Mouse (Mus musculus): ENCODE data around the gene Mex3d.
"Not testable (repeated sequence)": the region's sequence is repeated elsewhere in the genome, so short reads cannot be mapped to it uniquely, and the experiment has no call there.

The Mex3d gene

DNA sequence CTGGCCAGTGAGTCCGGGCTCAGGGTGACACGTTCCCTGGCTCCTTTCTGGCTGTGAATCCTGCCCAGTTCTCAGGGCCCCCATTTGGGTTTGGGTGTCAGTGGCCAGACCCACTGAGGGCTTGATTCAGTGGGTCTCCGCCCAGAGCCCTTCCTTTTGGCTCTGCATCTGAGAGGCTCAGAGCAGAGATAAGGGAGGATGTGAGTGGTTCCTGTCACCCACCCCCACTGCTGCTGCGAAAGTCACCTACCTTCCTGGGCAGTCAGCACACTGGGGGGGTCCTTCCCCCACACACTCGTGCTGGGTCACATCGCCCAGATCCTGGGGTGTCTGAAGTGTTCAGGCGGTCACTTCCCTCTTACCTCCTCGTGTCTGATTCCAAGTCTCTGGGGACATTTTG is 34.7 kb downstream of the Mex3d start:
- no peak for DNase-seq

DNA sequence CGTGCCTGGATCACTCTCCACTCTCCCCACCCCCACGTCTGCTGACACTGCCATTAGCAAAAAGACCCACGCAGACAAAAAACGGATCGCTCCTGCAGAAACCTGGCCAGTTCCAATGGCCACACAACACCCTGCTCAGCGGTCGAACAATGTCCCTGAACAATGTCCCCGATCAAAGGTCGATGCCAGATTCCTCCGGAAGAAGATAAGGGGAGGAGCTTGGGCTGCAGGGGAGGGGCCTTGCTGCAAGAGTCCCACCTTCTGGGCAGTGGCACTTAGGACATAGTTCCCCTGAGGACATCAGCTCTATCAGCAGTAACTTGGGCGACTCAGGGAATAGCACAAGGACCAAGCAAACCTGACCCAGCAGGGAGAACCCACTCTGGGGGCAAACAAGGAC is 35.6 kb downstream of the Mex3d start:
- no peak for DNase-seq

DNA sequence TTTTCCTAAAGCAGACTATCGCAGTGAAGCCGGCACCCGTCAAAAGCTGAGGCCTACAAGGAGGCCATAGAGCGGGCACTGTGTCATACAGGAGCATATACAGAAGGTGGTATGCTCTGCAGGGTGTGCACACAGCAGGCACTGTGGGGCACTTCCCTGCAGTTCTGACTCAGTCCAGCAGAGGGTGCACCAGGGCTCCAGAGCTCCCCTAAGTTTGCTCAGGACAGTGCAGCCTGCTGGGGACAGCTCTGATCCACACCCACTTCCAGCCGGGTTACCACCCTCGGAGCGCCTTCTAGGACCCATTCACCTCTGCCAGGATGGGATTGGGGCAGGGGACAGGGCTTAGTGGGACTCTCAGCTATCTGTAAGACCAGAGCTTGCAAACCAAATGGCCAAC is 37.2 kb downstream of the Mex3d start:
- peak; percentile 88 for DNase-seq

DNA sequence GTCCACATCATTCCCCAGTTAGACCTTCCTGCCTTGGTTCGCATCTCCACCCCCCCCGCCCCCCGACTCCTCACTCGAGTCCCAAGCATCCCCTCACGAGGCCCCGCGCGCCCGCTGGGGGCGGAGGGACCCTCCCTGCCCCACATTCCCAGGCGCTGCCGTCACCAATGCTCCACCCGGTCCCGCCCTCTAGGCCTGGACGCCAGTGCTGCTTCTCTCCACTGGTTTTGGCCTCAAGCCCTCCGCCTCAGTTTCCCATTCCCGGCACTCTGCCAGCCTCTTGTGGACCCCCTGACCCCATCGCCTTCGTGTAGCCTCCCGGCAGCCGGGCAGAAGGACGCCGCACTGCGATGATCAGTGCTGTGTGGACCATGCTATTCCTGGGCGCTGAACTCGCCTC is 38.5 kb downstream of the Mex3d start:
- peak; percentile 69 for DNase-seq

DNA sequence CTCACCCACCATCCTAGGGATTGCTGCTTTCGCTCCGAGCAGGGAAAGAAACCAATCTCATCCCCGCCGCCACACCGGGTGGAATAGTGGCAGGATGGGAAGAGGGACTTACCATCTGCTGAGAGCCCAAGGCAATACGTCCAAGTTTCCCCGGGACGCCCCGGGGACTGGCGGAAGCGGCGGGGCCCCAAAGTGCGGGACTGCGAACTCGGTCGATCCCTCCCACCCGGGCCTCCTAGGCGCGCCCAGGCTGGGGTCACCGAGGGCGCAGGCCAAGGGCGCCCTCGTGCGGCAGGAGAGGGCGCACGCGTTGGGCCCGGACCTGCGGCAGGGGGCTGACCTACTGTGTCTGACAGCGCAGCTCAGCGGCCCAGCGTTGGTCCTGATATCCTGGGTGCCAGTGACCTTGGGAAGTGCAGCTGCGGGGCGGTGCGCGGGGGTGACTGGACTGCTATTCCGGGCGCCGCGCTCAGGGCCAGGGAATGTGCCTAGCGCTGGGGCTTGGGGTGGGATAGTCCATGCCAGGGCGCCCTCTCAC is 39.1 kb downstream of the Mex3d start, which contains the start of gene Adamtsl5:
Gene Adamtsl5, minus strand, starts transcription at position 169 of the 538 bp plus-strand sequence.
- DNase-seq, result peak; percentile 77

DNA sequence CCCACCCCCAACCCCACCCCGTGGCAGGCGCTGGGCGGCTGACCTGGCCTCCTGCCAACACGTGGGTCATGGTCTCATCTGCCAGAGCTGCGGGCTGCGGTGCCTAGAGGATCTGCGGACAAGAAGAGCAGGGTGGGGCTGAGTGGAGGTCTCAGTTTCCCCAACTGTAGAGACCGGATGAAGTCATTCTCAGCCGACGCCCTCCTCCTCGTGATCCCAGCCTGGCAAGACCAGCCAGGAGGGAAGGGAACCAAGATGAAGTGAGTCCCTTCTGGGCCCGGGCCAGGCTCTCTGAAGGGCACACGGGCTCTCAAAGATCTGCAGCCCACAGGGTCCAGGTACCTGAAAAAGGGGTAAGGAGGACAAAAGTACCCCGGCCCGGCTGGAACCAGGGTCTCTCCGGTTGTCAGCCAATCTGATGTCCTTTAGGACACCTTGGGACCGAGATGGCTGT is 39.9 kb downstream of the Mex3d start:
- DNase-seq, result peak; percentile 41

DNA sequence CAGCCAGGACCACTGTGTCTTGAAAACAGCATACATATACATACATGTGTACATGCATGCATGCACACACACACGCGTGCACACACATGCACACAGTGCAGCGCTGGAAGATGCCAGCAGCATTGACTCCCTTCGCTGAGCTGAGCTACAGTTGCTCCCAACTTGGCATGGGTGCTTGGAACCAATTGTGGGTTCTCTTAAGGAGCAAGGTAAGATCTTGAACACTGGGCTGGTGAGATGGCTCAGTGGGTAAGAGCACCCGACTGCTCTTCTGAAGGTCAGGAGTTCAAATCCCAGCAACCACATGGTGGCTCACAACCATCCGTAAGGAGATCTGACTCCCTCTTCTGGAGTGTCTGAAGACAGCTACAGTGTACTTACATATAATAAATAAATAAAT is 41.5 kb downstream of the Mex3d start:
- not testable (repeated sequence) for DNase-seq

DNA sequence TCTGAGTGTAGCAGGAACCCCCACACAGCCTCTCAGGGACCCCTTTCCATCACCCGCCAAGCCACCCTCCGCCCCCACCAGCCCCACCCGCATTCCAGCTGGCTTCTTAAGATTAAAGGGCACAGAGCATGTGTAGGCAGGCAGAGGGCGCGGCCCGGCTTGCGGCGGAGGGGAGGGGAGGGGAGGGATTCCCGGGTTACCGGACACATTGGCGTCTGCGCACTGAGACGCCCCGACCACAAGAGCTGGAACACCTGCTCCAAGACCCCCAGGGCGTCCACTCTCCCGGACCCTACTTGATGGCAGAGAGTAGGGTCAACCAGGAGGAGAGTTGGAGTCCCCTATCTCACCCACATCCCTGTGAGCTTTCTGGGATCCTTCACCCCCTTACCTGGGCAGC is 42.3 kb downstream of the Mex3d start:
- peak; percentile 48 for DNase-seq

DNA sequence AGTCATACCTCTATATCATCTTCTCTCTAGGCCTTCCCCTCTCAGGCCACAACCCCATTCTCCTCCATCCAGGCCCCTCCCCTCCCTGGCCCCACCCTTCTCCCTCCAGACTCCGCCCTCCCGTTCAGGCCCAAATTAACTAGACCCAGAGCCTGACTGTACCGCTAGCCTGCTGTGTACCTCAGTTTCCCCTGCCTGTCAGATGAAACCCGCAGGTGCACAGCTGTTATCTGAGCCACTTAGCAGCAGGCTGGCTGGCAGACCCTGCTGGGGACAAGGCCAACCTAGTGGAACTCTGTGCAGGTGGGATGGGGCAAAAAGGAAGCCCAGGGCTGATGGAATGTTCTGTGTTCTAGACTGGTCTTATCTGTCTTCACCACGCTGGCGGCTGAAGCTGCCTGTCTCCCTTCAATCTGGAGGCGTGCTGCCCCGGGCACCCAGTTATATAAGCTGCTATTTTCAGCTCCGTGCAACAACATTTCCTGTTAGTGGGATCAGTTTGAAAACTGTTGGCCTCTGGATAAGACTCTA is 43.3 kb downstream of the Mex3d start:
- no peak for DNase-seq

DNA sequence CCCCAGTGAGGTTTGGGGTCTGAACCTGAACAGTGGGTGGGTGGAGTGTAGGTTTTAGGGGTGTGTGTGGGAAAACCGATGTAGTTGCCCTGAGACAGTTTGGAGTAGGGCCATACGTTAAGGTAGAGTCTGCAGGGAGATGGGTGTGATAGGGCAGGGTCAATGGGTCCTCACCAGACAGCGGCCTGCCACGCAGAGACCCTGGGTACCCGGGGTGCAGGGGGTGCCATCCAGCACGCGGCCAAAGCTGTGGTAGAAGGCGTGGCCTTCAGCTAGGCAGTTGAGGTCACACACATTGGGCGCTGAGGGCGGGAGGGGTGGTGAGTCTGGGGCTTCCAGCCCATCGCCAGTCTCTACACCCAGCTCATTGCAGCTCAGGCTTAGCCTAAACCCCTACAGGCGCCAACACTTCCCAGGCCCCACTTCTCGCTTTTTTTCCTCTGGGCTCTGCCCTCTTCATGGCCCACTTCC is 44.0 kb downstream of the Mex3d start:
- DNase-seq, result no peak

DNA sequence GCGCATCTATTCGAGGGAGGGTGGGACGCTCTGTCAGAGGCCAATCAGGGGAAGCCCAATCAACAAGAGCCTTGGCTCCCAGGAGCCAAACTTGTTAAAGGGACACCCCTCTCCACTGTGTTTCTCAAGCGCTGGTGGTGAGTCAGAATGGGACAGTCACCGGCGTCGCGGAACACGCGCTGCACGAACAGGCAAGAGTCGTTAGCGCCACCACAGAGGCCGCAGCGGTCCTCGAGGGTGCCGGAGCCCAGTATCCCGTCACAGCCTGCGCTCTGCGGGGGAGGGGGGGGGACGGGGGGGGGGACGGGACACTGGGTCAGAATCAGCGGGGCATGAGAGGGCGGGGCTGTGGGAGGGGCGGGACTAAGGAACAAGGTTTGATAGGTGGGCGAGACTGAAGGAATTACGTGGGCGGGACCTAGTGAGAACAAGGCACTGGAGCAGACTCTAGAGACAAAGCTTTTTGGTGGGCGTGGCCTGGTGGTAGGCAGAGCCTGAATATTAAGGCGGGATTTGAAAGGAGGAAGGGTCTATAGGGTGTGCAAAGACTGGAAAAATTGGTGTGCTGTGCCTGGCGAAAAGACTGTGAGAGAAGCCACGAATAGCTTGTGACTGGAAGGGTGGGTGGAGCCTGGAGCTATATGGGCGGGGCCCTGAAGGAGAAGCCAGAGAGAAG is 44.6 kb downstream of the Mex3d start:
- peak; percentile 88 for DNase-seq

DNA sequence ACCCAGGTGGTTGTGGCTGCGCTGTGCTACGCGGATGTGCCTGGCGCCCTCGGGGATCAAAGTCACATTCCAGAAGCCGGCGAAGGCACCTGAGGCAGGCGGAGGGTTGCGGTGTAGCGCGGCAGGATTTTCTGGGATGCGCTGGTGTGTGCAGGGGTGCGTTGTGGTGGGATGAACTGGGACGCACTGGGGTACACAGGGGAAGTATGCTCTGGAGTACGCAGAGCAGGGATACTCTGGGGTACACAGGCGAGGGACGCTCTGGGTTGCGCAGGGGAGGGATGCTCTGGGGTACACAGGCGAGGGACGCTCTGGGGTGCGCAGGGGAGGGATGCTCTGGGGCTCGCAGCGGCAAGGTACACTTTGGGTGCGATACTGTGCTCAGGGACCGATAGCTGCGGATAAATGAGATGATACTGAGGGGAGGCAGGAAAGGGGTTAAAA is 45.1 kb downstream of the Mex3d start:
- DNase-seq, result no peak

DNA sequence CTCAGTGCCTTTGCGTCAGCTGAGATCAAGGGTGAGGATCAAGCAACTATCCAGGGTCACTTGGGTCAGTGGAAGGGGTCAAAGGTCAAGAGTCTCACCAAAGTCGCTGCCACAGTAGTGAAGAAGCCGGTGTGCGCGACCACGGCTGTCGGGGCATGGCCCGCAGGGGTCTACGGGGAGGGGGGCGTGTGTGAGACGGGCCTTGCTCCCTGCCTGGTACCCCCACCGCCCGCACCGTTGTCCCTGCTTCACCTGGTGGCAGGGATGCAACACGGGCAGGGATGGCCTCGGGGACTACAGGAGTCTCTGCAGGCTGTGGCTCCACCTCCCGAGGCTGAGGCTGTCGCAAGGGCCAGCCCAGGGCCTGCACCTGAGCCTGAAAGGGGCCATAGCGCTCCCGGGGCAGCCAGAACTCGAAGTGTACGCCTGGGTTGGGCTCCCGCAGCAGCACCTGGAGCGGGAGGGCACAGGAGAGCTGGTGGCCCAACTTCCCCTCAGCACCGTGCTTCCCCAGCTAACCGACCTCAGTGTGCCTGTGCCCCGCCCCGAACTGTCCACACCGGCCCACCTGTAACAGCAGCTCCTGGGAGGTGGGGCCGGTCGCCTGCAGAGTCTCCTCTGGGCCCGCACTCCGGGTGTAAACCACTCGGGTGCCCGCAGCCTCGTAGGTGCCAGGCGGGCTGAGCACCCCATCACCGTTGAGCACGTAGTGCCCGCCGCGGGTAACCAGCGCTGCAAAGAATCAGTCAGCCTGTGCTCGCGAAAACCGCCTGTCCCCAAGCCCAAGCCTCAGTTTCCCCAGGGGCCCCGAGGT is 45.8 kb downstream of the Mex3d start:
- DNase-seq, result no peak

DNA sequence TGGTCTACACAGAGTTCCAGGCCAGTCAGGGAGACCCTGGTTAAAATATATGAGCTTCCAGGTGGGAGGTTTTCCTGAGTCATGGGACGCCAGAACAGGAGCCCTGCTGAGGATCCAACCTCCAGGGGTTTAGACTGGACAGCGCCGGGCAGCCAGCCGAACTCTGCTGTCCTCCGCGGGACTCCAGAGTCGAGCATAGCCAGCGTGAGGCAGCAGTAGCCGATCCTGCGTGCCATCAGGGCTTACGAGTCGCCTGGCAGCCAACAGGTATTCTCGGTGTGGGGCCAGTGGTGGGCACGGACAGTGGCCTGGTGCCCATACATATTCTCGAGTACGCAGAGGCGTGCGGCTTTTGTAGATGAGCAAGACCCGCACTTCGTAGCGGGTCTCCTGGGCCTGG is 46.4 kb downstream of the Mex3d start:
- DNase-seq, result no peak

DNA sequence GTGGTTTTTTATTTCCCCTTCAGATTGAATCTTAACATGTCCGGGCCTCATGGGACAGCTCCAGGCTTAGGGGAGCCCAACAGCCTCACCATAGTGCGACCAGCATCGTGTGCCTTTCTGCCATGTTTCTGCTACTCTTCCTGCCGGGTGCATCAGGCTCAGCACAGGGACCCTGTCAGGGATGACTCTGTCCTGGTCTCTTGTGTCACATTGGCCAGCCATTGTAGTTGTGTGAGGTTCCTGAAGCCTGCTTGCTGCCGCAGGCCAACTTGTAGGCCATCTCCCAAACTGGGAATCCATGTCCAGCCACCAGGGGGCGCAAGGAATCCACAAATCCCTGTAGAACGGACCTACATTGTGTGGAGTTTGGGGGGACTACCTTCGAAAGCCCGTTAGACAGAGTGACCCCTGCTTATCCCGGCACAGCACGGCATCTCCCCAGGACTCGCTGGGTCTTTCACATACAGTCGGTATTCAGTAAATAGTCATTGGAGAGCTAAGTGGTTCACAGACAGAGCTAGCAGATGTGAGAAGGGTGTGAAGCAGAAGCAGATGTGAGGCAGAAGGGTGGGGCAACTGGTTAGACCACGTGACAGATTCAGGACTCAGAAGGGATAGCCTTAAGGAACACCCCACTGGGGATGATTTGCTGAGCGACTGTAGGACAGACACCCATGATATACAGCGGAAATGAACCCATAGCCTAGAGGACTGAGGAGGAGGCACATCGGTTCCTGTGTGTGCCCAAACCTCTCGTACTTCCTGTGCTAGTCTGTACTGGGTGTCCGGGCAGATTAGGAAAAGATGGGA is 47.3 kb downstream of the Mex3d start:
- peak; percentile 91 for DNase-seq

DNA sequence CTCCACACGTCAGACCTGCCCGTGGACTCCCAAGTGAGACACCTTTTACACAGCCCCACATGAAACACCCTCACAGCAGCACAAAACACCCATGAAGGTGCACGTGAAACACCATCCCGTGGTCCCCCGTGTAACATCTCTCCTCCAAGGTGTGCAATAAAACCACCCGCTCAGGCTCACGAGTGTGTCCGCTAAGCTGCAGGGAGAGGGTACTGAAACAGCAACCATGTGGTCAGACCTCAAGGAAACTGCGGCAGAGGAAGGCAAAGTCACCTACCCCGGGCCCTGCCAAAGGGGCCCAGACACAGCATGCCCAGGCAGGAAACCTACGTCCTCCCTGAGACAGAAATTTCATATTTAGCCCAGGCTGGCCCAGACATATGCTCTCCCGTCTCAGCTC is 51.2 kb downstream of the Mex3d start:
- no peak for DNase-seq

DNA sequence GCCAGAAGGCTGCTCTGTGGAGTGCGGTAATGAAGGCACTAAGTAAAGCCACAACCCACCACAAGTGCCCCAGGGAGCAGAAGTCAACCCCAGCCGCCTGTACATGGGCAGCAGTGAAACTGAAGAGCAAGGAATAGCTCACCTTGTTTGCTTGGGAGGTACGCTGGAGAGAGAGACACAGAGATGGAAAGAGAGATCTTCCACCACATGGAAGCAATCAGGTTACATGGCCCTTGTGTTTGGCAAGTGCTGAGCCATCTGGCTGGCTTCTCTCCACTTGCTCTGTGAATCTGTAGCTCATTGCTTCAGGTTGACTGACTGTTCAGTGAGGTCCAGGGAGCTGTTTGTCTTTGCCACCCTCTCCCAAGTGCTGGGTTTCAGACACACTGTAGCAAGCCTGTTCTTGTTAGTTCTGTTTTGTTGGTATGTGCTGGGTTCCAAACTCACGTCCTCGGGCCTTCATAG is 54.9 kb downstream of the Mex3d start:
- no peak for DNase-seq

DNA sequence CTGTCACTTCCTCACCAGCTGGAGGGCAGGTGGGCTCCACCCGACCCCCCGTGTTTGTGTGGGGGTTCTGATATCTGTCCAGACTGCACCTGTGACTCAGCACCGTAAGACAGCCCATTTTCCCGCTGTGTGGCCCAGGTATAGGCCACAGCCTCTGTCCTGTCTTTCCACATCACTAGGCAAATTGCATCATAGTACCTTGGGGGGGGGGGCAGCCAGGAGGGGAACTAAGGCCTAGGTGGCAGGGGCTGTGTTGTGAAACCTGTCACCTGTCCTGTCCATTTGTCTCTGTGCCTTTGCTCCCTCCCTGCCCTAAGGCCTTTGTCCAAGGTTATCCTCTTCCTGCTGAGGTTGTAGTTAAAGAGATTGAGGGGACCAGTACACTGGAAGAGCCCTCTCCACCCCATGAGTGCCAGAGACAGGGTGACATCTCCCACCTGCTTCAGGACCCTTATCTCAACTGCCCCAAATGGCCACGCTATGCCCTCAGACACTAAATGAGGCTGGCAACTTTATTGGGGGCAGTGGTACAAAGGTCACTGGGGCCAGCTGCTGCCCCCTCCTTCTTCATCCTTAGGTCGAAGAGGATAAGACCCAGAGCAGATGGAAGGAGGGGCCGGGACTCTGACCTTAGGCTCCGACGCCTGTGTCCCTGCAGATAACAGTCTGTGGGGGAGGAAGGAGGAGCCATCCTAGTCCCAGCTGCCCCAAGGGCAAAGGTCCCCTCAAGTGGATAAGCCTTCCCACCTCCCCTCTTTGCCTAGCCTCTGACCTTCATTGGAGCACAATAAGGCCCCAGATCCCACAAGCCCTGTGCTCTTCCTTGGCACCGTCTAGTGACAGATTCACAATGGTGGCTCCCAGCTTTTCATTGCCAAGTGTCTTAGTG is 55.6 kb downstream of the Mex3d start:
- DNase-seq, result peak; percentile 41

DNA sequence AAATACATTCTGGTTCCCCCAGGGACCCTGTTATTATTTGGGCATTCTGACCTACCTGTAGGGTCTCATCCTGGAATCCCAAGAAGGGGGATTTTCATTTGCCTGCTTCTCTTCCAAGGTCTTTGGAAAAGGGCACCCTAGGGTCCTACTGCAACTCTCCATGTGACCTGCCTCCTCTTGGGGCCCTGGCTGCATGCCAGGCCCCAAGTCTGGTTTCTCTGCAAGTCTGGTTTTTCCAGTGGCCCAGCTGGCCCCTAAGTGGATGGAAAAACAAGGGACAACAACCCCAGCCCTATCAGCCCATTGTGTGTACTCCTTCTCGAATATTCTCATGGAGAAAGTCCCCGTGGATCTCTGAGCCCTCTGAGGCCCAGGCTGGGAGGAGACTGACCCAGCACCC is 56.6 kb downstream of the Mex3d start:
- DNase-seq, result no peak
